Mouse (Mus musculus) intestine, embryonic 15.5 days (tissue): ENCODE measurements around the gene Cct5. TPM values are rescaled to one million over a fixed set of nuclear protein-coding genes. Genes with fewer than 3 reads are reported as not detected.

ENCODE experiments used
- ATAC-seq: fragments of 200-750 bp; cut with Nextera tagmentation; 2 replicates; pipeline ENCODE4 v1.8.0; 2017; ENCODE audit warnings: moderate TSS enrichment, moderate library complexity
- H3K27ac ChIP-seq: fragments of 300-500 bp; sonication (generic); 2 replicates; pipeline ENCODE4 v1.5.1; 2015; ENCODE audit warnings: mild to moderate bottlenecking, inconsistent platforms
- H3K27me3 ChIP-seq: fragments of 300-500 bp; sonication (generic); replicated peaks from 2 replicates; pipeline ENCODE4 v1.6.1; 2015; ENCODE audit warnings: inconsistent platforms
- H3K36me3 ChIP-seq: fragments of 300-500 bp; sonication (generic); 2 replicates; pipeline ENCODE4 v1.6.1; 2015; ENCODE audit warnings: inconsistent platforms
- H3K4me1 ChIP-seq: fragments of 300-500 bp; sonication (generic); replicated peaks from 2 replicates; pipeline ENCODE4 v1.6.1; 2015; ENCODE audit warnings: inconsistent platforms
- H3K4me2 ChIP-seq: fragments of 300-500 bp; sonication (generic); replicated peaks from 2 replicates; pipeline ENCODE4 v1.6.1; 2015; ENCODE audit warnings: mild to moderate bottlenecking, inconsistent platforms
- H3K4me3 ChIP-seq: fragments of 300-500 bp; sonication (generic); replicated peaks from 2 replicates; pipeline ENCODE4 v1.5.1; 2015; ENCODE audit warnings: inconsistent platforms
- H3K9ac ChIP-seq: fragments of 300-500 bp; sonication (generic); 2 replicates; pipeline ENCODE4 v1.6.1; 2015; ENCODE audit warnings: inconsistent platforms
- H3K9me3 ChIP-seq: fragments of 300-500 bp; sonication (generic); 2 replicates; pipeline ENCODE4 v1.6.1; 2016; ENCODE audit warnings: inconsistent platforms
- WGBS: fragments of 180-500 bp; shearing (Covaris S2); methylation state at CpG from one replicate; pipeline ENCODE4 v1.1.7; 2015; 5-methylcytosine and 5-hydroxymethylcytosine counted together
- polyA plus RNA-seq: library from polyadenylated mRNA; unstranded; fragments of >200 nt; fragmentation: Nextera tagmentation; extraction: Ambion mirVana; gene quantifications from 2 replicates; pipeline ENCODE4 v1.2.1, GENCODE M21; 2015

The Cct5 gene
- polyA plus RNA-seq, 1 experiment from 2014 or later: 508 TPM

DNA sequence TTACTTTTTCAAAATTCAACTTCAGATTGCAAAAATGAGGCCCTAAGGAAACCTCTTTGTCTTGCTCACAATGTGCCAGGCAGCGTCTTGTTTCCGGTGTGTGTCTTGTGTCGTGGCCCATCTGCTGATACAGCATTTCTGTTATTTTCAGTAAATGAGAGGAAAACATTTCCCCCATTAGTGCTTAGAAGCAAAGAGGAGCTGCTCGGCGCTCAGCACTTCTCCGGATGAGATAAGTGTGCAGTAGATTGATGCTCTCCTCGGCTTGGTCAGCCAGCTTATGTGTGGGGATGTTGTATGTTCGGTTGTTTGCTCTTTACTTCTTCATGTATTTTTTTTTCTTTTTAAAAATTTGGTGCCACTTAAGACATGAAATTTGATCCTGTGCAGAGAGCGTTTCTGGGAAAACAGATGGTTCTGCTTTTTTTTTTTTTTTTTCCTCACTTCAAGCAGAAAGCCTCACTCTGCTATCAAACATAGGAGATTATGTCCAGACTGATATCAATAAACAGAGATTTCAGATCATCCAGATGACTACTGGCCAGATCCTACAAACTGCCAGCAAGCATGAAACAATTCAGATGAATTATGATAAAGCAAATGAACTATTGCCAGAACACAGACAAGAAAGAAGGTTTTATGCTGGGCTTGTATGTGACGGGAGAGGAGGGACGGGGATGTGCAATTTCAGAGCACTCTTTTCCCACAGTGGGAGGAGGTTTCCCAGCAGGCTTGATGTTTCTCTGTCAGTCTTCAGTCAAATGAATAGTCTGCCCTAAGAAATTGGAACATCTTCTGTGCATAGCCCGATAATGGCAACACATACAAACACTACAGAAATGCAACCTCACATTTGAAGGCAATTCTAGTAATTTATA lies 25.9 kb upstream of the Cct5 start:
- peak overlapping the region; percentile 29 for H3K27ac ChIP-seq
- H3K27me3 ChIP-seq: no peaks in the 10 kb centered on the region
- no peak overlapping the region for H3K4me3 ChIP-seq
- peak; percentile 31; the same call in 1 of the 2 replicates for ATAC-seq
- H3K36me3 ChIP-seq: no peaks in the 10 kb centered on the region
- H3K9me3 ChIP-seq: no peaks in the 10 kb centered on the region
- H3K4me1 ChIP-seq: no peaks in the 10 kb centered on the region
- no peak overlapping the region for H3K9ac ChIP-seq
- 32% methylated on average over 12 of the region's 12 CpGs for WGBS
- peak overlapping the region; percentile 17; the same call in 1 of the 2 replicates for H3K4me2 ChIP-seq

DNA sequence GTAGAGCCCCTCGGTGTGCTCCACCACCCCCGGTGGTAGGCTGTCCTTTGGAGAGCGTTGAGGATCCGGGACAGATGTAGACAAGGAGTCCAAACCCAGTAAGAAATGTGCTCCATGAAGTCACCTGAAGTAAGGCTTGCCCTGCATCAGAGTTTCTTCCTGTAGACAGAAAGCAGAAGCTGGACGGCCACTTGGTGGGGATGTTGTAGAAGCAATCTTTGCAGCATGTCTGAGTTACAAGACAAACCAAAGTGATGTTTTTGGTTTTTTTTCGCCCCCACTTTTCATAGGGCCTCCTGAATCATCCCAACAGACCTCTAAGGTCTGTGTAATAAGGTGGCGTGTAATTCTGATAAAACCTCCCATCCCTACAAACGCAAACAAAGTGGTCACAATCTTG lies 17.9 kb upstream of the Cct5 start:
- no peak for ATAC-seq
- Histone ChIP-seq H3K36me3 (peaks cover 6% of the 10 kb centered on the region; the same call in 1 of the 2 replicates), H3K4me2 (no peak overlapping the region), H3K27me3 (no peaks in the 10 kb centered on the region), H3K9ac (no peak overlapping the region), H3K9me3 (no peaks in the 10 kb centered on the region), H3K4me1 (no peaks in the 10 kb centered on the region), H3K4me3 (no peak overlapping the region), H3K27ac (no peak overlapping the region)
- WGBS: 90% methylated on average over 8 of the region's 8 CpGs

DNA sequence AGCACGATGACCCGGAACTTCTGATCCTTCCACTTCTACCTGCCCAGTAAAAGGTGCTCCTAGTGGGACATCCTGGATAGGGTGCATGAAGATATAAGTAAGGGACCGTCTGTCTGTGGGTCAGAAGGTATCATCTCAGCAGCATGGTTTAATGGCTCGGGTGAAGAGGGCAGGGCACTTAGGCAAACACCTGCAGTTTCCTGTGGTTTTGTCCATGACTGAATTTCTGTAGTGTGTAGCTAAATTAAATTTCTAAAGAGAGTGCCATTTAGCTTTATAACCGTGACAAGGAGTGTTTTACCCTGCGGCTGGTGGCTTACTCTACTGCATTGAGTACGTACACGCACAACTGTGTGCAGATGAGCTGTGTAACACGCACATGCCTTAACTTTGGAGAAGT lies 15.7 kb upstream of the Cct5 start:
- no peak overlapping the region for H3K4me3 ChIP-seq
- no peaks in the 10 kb centered on the region for H3K27me3 ChIP-seq
- H3K27ac ChIP-seq: no peak overlapping the region
- no peak overlapping the region for H3K4me2 ChIP-seq
- H3K36me3 ChIP-seq: peaks cover 6% of the 10 kb centered on the region; the same call in 1 of the 2 replicates
- WGBS: 93% methylated on average over 9 of the region's 9 CpGs
- H3K9ac ChIP-seq: no peak overlapping the region
- no peaks in the 10 kb centered on the region for H3K9me3 ChIP-seq
- no peaks in the 10 kb centered on the region for H3K4me1 ChIP-seq
- ATAC-seq: no peak

DNA sequence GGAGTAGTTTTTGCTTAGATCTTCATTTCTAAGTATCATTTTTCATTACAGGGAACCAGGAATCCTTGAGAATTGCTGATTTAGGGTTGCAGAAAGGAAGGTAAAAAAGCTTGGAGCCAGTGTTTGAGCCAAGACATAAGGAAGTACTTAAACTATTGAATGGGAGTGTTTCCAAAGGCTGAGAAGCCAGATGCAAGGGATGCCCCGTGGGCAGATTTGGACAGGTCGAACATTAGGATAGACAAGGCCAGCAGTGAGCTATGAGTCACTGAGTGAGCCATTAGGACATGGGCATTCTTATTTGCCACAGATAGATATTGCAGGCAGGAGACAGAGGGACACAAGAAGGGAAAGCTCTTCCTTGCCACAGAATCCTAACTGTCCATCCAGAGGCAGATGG lies 13.1 kb upstream of the Cct5 start:
- WGBS: 79% methylated on average over 2 of the region's 2 CpGs
- ATAC-seq: no peak
- H3K9ac ChIP-seq: no peak overlapping the region
- no peak overlapping the region for H3K27ac ChIP-seq
- H3K4me3 ChIP-seq: no peak overlapping the region
- H3K9me3 ChIP-seq: no peaks in the 10 kb centered on the region
- no peaks in the 10 kb centered on the region for H3K4me1 ChIP-seq
- peaks cover 4% of the 10 kb centered on the region; the same call in 1 of the 2 replicates for H3K36me3 ChIP-seq
- H3K27me3 ChIP-seq: no peaks in the 10 kb centered on the region
- no peak overlapping the region for H3K4me2 ChIP-seq

DNA sequence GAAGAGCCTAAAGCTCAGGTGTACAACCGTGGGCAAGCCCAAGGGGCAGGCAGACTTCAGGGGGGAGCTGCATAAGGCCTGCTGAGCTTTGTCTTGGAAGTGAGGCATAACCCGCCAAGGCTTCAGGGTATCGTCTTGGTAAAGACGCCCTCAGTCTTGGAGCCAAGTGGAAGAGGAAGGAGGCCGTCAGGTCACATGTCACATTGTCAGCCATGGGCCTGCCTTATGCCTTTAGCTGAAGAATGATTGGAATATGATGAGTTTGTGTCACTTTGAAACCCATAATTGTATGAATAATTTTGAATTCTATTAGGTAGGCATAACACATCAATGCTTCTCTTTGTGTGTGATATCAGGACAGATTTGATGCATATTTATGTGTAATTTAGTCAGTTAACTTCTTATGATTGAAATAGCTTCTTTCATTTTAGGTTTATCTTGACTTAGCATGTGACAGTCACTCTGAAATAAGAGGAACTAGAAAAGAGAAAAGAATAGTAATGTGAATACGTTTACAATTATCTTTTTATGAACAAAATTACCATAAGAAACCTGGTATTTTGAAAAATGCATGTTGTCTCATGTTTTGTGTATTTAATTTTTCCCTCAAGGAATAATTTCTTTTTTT lies 12.3 kb upstream of the Cct5 start:
- Histone ChIP-seq H3K4me1 (no peaks in the 10 kb centered on the region), H3K9me3 (no peaks in the 10 kb centered on the region), H3K9ac (no peak overlapping the region), H3K27ac (no peak overlapping the region), H3K4me2 (no peak overlapping the region), H3K4me3 (no peak overlapping the region), H3K36me3 (peaks cover 4% of the 10 kb centered on the region; the same call in 1 of the 2 replicates), H3K27me3 (no peaks in the 10 kb centered on the region)
- 88% methylated on average over 6 of the region's 6 CpGs for WGBS
- no peak for ATAC-seq

DNA sequence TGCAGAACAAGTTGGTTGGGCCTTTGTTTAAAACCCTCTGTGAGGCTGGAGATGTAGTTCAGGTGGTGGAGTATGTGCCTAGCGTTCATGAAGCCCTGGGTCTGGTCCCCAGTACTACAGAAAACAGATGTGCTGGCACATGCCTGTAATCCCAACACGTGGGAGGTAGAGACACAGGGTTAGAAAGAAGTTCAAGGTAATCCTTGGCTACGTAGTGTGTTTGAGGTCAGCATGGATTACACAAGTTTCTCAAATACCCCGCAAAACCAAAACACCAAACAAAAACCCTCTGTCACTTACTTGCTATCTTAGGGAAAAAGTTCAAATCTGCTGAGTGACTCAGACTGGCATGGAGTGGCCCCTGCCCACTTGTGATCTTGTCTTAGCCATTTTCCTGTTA lies 10.4 kb upstream of the Cct5 start:
- no peaks in the 10 kb centered on the region for H3K36me3 ChIP-seq
- H3K27ac ChIP-seq: no peak overlapping the region
- H3K4me2 ChIP-seq: no peak overlapping the region
- no peaks in the 10 kb centered on the region for H3K4me1 ChIP-seq
- H3K4me3 ChIP-seq: no peak overlapping the region
- no peak for ATAC-seq
- H3K9ac ChIP-seq: no peak overlapping the region
- WGBS: 91% methylated on average over 4 of the region's 4 CpGs
- no peaks in the 10 kb centered on the region for H3K9me3 ChIP-seq
- H3K27me3 ChIP-seq: no peaks in the 10 kb centered on the region

DNA sequence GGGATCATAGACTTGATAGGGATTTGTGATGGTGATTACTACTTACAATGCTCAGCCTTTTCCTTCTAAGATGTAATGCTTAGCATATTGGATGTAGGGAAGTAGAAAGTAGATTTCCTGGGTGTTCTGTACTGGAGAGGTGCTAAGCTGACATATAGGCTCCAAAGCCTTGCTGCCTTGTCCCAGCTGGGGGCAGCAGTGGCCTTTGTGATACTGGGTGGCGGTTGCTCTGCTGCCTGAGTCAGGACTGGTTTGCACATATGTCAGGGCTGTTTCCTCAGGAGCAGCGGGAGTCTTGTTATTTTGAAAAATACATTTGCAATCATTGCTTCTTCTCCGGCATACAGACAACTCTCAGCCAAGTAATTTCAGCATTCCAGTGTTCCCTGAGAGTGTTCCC lies 9.4 kb upstream of the Cct5 start:
- H3K4me2 ChIP-seq: no peak overlapping the region
- no peak overlapping the region for H3K27ac ChIP-seq
- WGBS: 55% methylated on average over 3 of the region's 3 CpGs
- H3K9me3 ChIP-seq: no peaks in the 10 kb centered on the region
- no peaks in the 10 kb centered on the region for H3K4me1 ChIP-seq
- H3K9ac ChIP-seq: no peak overlapping the region
- H3K36me3 ChIP-seq: no peaks in the 10 kb centered on the region
- no peak overlapping the region for H3K4me3 ChIP-seq
- no peak for ATAC-seq
- no peaks in the 10 kb centered on the region for H3K27me3 ChIP-seq

DNA sequence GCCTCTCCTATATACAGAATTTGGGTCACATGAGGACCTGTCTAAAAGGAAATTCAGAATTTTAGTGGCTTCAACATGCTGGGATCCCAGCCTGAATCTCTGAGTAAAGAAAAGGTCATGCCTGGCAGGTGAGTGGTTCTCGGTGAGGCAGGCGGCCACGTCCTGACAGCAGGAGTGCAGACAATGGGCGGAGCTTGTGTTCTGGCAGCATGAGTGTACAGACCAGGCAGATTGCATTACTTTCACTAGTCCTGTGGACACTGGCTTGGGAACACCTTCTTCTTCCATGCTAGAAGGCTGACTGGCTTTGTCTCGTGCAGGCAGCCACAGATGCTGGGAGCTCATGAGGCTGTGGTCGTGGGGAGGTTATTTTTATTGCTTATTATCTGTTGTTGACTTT lies 5.2 kb upstream of the Cct5 start:
- H3K9me3 ChIP-seq: no peaks in the 10 kb centered on the region
- H3K9ac ChIP-seq: no peak overlapping the region
- H3K36me3 ChIP-seq: no peaks in the 10 kb centered on the region
- H3K27me3 ChIP-seq: no peaks in the 10 kb centered on the region
- peaks cover 2% of the 10 kb centered on the region; the same call in 1 of the 2 replicates for H3K4me1 ChIP-seq
- no peak overlapping the region for H3K4me3 ChIP-seq
- no peak overlapping the region for H3K27ac ChIP-seq
- WGBS: 57% methylated on average over 6 of the region's 6 CpGs
- no peak overlapping the region; the same call in 1 of the 2 replicates for H3K4me2 ChIP-seq
- no peak for ATAC-seq

DNA sequence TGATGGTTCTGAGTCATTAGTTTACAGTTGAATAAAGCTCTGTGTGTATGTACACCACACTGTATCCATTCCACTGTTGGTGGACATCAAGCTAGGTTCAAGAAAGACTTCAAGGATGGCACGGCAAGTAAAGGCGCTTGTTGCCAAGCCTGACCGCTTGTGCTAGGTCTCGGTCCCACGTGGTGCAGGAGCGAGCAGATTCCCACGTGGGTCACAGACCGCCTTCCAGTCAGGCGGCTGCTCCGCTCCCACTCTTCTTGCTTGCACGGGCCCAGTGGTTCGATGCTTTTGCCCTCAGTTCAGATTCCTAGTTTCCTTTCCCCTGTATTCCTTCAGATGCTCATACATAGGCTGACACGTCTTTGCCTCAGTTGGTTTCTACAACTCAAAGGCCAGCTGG lies 1.5 kb upstream of the Cct5 start:
- H3K4me1 ChIP-seq: peaks cover 11% of the 10 kb centered on the region
- no peak overlapping the region for H3K27ac ChIP-seq
- H3K36me3 ChIP-seq: no peaks in the 10 kb centered on the region
- 89% methylated on average over 13 of the region's 13 CpGs for WGBS
- H3K4me2 ChIP-seq: peak overlapping the region; percentile 65; the same call in 1 of the 2 replicates
- H3K9ac ChIP-seq: 0 out of 2 replicates have a peak overlapping the region, but pooled peaks have one; percentile 17
- H3K9me3 ChIP-seq: no peaks in the 10 kb centered on the region
- H3K4me3 ChIP-seq: no peak overlapping the region
- no peaks in the 10 kb centered on the region for H3K27me3 ChIP-seq
- no peak for ATAC-seq

DNA sequence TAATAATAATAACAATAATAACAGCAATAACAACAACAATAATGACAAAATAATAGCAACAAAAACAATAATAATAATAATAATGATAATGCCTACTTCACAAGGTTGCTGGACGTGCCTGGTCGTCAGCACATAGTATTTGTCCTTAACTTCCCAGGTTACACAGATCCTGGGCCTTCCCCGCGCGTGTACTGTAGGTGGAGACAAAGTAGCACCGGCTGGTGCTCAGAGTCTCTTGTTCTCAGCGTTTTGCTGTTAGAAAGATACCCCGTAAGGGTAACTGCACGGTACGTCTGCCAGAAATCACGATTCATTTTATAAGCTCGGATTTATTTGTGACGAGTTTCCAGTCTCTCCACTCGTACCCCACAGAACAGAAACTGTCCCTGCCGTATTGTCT lies 822 bp upstream of the Cct5 start:
- H3K9ac ChIP-seq: peak overlapping the region; percentile 86
- H3K27ac ChIP-seq: peak overlapping the region; percentile 94
- H3K9me3 ChIP-seq: no peaks in the 10 kb centered on the region
- H3K27me3 ChIP-seq: no peaks in the 10 kb centered on the region
- H3K4me3 ChIP-seq: peak overlapping the region; percentile 87
- 1% methylated on average over 15 of the region's 15 CpGs for WGBS
- H3K36me3 ChIP-seq: no peaks in the 10 kb centered on the region
- H3K4me2 ChIP-seq: peak overlapping the region; percentile 65
- peaks cover 11% of the 10 kb centered on the region for H3K4me1 ChIP-seq
- ATAC-seq: peak; percentile 75

DNA sequence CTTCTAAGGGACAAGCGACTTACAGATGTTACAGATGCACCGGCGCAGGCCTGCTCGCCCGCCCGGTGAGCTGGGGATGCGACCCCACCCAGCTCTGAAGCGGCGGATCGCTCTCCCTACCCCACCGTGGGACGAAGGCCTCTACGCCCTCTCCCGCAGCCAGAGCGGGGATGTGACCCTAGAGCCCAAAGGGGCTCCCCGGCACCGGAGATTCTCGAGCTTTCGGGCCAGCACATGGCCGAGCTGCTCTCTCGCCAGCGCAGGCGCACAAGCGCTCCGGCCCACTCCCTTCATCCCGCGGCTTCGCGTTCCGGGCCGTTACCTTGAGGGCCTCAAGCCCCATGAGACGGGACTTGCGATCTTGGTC lies 342 bp downstream of the Cct5 start:
- 0% methylated on average over 33 of the region's 33 CpGs for WGBS
- peak overlapping the region; percentile 69 for H3K27ac ChIP-seq
- peak; percentile 79 for ATAC-seq

DNA sequence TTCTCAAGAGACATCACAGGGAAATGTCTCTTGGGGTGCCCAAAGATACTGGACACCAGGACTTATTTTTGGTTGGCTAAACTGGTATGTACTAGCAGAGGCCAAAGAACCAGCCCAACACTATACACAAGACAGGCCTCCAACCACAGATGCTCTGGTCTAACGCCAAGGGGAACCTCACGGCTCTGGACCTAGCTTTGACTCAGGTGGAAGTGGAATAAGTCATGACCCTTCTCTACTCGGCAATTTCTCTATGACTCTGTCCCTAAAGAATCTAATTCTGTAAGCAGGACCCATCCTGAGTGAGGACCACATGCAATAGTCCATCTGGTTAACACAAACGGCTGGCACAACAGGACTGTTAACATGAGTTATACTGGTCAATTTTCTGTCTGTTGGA lies 1.8 kb downstream of the Cct5 start:
- Histone ChIP-seq H3K4me1 (peaks cover 11% of the 10 kb centered on the region), H3K4me2 (peak overlapping the region; percentile 81), H3K4me3 (peak overlapping the region; percentile 87; the same call in 1 of the 2 replicates), H3K9ac (no peak overlapping the region), H3K27ac (no peak overlapping the region), H3K36me3 (peaks cover 9% of the 10 kb centered on the region), H3K9me3 (no peaks in the 10 kb centered on the region), H3K27me3 (no peaks in the 10 kb centered on the region)
- no peak for ATAC-seq
- 65% methylated on average over 4 of the region's 4 CpGs for WGBS

More for the DNA sequence above, 342 bp downstream of the Cct5 start:
- H3K9me3 ChIP-seq: no peaks in the 10 kb centered on the region
- peak overlapping the region; percentile 87 for H3K4me3 ChIP-seq
- no peaks in the 10 kb centered on the region; the same call in none of the 2 replicates for H3K36me3 ChIP-seq
- H3K9ac ChIP-seq: peak overlapping the region; percentile 93
- peak overlapping the region; percentile 81 for H3K4me2 ChIP-seq
- H3K4me1 ChIP-seq: peaks cover 11% of the 10 kb centered on the region
- no peaks in the 10 kb centered on the region for H3K27me3 ChIP-seq
